Mouse (Mus musculus) testis, postnatal 10 days (tissue): ENCODE data around the gene 2310009B15Rik.
A peak's percentile ranks its signal among the peaks of the same experiment; 100 is the strongest.

ENCODE experiments used
- DNase-seq: peaks from one replicate; pipeline ENCODE4 v3.0.0; 2021; ENCODE audit warnings: low spot score

Gene 2310009B15Rik

DNA sequence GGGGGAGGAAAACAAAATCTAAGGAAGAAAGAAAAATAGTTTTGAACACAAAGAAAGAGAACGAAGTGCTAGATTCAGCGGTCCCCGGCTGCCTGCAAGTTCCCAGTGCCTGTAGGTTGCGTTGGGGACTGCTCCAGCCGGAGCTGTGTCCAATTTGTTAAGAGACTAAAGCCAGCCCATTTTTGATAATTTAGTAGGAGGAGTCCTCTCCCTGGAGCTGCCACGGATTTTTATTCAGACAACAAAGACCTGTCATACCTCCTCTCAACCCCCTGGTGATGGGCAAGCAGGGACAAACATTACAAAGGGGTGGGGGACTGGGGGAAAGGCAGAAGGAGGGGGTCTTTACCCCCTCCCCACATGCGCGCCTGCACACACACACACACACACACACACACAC, 14.3 kb downstream of the 2310009B15Rik start:
- peak; percentile 63 for DNase-seq

DNA sequence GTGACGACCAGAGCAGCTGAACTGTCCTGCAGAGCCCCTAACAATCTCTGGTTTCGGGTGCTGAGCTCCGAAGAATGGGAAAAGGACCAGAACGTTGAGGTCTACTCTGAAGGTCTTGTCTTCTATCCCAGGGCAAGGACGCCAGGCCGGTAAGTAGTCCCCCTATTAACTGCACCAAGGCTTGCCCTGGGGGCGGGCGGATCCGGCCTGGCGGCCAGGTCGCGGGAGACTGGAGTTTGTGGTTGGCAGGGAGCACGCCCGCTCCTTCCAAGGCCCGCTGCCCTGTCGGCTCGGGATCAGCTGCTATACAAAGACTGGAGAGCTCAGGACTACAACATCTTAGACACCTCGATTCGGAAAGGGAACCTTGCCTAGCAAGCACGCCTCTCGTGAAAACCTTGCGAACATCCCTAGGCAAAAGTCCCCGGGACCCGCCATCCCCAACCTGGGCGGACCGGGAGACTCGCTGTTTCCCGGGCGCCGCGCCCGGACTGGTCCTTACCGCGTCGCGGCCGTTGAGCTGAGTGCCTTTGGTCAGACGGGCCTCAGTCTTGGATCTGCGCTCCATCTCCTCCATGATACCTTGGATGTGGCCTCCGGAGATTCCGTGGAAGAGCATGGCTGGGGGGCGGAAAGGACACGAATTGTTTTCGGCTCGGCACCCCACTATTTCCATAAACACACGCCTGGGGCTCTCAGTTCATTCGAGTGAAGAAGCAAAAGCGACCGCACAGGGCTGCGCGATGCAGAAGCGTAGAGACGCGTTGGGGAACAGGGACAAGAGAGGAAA, 15.2 kb downstream of the 2310009B15Rik start:
- peak; percentile 62 for DNase-seq

DNA sequence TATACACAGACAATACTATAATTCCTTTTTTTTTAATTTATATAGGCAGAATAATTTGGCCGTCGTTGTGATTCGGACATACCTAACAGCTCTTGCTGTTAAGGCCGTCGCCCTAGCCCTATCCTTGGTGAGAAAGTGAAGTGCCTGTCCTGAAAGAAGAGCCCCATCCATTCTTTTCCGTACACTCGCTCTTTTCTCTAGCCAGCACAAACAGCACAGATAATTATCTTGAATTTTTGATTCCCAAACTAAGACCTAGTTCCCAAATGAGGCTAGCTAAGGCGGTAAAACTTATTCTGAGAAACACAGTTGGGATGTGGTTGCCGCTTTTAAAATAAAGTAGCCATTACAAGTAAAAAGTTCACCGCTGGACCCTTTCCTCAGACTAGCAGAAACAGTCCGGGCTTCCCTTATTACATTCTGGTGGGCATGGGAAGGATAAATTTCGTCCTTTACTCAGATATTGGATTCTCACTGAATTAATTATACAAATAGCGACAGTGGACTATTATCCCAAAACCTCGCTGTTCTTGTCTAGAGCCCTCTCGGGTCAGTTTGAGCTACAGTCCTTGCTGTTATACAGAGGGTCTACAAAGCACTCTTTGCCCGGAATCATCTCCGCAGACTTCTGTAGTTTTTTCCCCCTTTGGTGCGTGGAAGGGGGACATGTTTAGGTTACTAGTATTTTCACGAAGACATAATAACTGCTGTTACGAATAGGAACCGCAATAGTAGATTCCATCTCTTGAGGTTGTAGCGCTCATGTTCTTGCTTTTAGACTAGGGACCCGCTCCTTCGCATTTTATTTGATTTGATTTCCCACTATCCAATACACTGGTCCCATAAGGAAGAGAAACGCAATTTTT, 16.0 kb downstream of the 2310009B15Rik start:
- DNase-seq: no peak

DNA sequence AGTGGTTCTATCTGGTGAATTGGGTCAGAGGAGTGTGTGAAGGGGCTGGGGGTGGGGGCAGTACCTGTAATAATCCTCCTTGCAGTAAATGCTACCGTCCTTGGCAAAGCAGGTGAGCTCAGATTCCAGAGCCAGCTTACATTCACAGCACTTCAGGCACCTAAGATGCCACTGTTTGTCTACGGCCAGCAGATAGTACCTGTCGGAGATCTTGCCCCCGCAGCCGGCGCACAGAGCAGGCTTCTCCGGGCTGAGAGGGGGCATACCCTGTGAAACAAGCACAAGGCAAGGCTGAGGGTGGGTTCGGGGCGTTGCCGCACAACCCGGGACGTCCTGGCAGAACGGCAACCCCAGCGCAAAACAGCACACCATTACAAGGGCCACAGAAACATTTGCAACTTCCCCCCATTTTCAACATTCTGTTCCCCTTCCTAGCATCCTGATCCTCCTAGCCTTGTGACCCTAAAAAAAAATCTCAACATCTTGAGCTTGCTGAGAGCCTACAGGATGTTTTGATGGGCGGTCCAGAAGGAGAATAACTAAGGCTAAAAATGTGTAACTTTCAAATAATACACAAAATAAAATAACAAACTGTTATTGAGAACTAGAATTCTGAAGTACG, 16.7 kb downstream of the 2310009B15Rik start:
- no peak for DNase-seq

DNA sequence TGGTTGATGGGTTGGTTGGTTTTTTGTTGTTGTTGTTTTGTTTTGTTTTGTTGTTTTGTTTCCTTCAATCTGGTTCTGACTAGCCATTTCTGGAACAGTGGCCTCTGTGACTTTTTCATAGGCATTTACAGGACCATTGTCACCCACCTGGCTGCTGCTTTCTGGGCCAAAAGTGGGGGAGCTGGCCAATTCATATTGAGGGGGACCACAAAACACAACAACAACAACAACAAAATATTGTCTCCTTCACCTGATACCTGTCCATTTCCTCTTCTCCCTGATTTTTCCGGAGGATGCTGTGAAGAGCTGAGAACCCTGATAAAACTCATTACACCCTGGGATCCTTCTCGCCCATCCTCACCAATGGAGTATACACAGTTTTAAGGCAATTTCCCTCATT, 17.4 kb downstream of the 2310009B15Rik start:
- no peak for DNase-seq

DNA sequence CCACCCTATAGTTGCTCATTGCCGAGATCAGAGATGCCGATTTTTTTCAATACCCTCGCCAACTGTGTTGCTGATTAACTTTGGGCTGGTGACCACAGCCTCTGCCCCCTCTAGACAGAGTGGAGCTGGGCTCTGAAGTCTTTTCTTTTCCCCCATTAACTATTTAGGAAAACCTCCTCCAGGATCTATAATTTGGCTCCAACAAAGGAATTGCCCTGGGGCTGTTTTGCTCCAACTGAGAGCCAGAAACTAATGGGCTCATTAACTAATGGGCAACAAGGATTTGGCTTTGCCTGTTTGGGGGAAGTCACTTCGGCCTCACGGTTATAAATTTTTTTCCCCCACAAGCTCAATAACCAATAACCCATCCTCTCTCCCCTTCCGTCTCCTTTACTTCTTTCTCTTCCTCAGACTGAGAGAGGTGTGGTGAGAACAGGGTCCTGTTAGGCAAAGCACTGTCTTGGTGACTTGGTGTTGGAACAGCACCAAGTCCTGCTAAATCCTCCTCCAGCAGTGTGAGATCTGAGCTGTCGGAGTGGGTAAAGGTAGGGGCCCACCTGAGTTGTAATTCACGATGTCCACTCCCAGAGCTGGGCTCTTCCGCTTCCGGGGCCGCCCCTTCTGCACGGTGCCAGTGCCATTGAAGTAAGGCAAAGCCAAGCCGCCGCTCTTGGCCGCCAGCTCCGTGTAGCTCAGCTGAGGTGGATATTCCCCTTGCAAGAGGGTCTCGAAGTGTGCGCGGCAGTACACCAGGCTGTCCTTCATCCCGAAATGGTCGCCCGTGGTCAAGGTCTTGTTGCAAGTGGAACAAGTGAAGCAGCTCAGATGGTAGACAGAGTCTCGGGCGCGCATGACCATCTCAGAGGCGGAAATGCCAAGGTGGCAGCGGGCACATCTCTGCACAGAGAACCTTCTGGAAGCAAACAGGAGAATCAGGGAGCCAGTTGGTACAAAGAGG, 18.6 kb downstream of the 2310009B15Rik start:
- no peak for DNase-seq

DNA sequence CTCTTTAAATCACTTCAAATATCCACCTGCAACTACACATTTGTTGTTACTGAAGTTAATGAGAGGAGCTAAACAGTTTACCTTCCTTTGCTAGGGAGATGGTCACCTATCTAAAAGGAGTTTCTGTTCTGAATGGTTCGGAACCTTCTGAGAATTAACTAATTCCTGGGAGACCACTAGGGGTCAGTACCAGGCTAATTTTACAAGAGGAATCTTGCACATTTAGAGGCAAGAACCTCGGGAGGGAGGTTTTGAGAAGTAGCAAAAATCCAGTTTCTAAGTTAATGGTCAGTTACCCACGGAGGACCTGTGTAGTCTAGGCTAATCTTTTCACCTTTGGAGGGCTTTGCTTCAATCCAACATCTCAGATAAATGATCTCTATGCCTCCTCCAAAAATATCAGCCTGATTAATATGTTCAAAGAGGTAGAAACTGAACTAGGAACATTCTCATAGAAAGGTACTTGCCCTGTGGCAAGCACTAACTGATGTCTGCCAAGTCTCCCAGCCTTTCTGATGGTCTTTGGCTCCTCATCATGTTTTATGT, 21.2 kb downstream of the 2310009B15Rik start:
- no peak for DNase-seq

DNA sequence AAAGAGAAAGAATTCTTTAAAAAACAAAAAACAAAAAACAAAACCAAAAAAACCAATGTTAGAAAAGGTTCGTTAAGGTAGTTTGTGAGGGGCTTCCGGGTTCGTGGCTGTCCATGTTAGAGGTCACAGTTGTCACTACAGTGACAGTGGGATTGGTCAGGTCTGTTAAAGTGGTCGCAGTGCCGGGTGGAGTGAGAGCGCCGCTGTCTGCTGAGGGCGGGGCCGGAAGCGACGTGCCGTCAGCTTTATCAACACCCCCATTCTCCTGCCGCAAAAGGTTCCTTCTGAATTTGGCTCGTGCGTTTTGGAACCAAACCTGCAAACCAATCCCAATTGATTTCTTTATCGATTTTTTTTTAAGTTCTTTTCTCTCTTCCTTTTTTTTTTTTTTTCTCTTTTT, 25.3 kb downstream of the 2310009B15Rik start:
- no peak for DNase-seq

DNA sequence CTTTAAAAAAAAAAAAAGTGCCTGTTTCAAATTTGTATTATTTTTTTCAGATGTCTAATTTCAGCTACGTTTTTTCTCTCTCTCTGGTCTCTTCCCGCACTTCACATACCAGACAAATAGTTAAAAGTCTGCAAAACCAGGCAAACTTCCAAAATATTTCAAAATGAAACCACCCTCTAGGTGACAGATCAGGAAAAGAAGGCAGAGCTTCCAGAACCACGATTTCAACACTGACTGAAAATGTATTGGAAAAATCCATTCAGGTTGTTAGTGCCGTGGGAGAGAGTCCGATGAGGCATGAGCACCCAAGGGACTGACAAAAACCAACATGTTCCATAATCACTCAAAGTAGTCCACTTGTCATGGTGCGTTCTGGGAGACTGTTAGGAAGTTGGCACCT, 29.8 kb downstream of the 2310009B15Rik start:
- DNase-seq: no peak

DNA sequence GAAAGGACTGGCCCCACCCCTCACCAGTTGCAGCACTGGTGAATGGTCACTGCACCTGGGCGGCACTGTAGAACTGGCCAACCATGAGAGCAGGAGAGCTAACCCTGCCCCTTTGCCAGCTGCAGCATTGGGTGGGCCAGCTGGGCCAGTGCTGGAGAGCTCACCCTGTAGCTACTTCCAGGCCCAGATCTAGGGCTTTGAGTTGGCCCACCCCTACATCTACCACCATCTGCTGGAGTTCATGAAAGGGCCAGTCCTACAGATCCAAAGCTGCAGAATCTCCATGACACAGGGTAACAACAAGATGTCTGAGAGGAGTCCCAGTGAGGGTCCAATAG, 33.7 kb downstream of the 2310009B15Rik start:
- DNase-seq: no peak

DNA sequence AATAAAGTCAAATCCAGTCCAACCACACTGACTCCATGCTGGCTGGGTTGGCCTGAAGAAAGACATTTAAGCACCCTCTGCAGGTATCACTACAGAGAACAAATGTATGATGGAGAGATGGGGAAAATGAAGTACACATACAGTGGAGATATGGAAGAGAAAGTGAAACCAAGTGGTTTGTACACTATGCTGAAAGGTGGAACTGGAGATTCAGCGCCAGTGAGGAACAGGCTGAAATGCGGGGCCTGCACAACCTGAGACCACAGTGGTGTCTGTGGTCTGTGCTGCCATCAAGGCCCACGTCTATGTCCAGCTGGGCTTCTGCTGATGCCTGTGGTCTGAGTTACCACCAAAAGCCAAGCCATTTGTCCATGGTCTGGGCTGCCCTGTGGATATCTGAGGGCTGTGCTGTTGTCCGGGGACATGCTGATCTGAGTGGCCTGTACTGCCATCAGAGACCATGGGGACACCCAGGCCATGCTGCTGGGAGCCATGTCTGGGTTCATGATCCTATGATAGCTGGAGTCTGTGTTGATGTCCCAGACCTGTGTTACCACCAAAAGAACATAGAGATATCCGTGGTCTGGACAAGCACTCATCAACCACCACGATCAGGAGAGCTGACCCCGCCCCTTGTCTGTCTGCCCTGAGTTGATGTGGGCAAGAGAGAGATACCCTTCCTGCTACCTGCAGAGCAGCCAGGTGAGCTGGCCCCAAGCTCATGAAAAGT, 34.2 kb downstream of the 2310009B15Rik start:
- no peak for DNase-seq
